Mouse (Mus musculus): ENCODE measurements around the gene Ctnna2.

DNA sequence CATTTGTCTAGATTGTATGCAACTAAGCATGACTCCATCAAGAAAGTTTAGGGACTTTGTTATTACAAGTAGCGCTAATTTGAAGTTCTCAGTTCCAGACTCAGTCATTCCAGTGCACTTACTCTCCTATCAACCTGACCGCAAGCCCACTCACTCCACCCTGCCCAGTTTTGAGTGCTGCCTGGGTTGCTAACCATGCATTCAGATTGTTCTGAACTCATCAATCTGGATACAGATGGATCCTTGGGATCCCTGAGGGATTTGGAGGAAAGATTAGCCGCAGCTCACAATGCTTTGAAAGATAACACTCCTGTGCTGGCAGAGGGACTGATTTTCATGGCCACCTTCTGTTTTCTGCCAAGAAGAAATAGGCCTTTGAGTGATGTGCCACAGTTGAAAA, 168.5 kb downstream of the Ctnna2 start:
- TF ChIP-seq CTCF (IDR thresholded peaks at IDR 0.05; ENCODE audit: low read depth) (no peak), EP300 (IDR thresholded peaks at IDR 0.05; ENCODE audit: low read depth) (no peak)

All from liver, postnatal 0 days (tissue).